Mouse (Mus musculus) WW6 (cell line): Measurements from ENCODE around the gene Ngef.

Source experiments
- DNase-seq: peaks from one replicate; pipeline ENCODE4 v3.0.0-alpha.2; 2013; ENCODE audit warnings: low read depth, low spot score

Ngef gene

GRCm38 (mm10) chr1:87573800-87574215 is at the start of gene Ngef:
TSS of gene Ngef (minus strand) at chr1:87573870.
- no peak for DNase-seq

GRCm38 (mm10) chr1:87621858-87622279 is 48.2 kb upstream of the Ngef start:
- DNase-seq = no peak

- no peak for DNase-seq
Observed at GRCm38 (mm10) chr1:87621146-87621857, 47.6 kb upstream of the Ngef start.

GRCm38 (mm10) chr1:87620693-87621092 is 47.0 kb upstream of the Ngef start:
- no peak for DNase-seq

- DNase-seq = no peak
Observed at GRCm38 (mm10) chr1:87620211-87620668, 46.6 kb upstream of the Ngef start, which contains the start of gene Inpp5d. TSS of gene Inpp5d (plus strand) at chr1:87620312.

- no peak for DNase-seq
Observed at GRCm38 (mm10) chr1:87614576-87615295, 41.1 kb upstream of the Ngef start.

GRCm38 (mm10) chr1:87608416-87609046 is 34.9 kb upstream of the Ngef start:
- DNase-seq = no peak

- no peak for DNase-seq
Observed at GRCm38 (mm10) chr1:87607385-87608091, 33.9 kb upstream of the Ngef start.

- no peak for DNase-seq
Observed at GRCm38 (mm10) chr1:87605296-87605695, 31.6 kb upstream of the Ngef start.

- no peak for DNase-seq
Observed at GRCm38 (mm10) chr1:87603389-87603788, 29.7 kb upstream of the Ngef start.

GRCm38 (mm10) chr1:87601801-87602200 is 28.1 kb upstream of the Ngef start:
- no peak for DNase-seq

GRCm38 (mm10) chr1:87600533-87600932 is 26.9 kb upstream of the Ngef start:
- no peak for DNase-seq

- DNase-seq = no peak
Observed at GRCm38 (mm10) chr1:87594671-87595070, 21.0 kb upstream of the Ngef start.

GRCm38 (mm10) chr1:87594261-87594660 is 20.6 kb upstream of the Ngef start:
- no peak for DNase-seq

GRCm38 (mm10) chr1:87589980-87590379 is 16.3 kb upstream of the Ngef start:
- no peak for DNase-seq

GRCm38 (mm10) chr1:87589162-87589561 is 15.5 kb upstream of the Ngef start:
- no peak for DNase-seq

GRCm38 (mm10) chr1:87580824-87581223 is 7.2 kb upstream of the Ngef start:
- DNase-seq = no peak

GRCm38 (mm10) chr1:87578965-87579364 is 5.3 kb upstream of the Ngef start:
- no peak for DNase-seq

GRCm38 (mm10) chr1:87574785-87575184 is 1.1 kb upstream of the Ngef start:
- no peak for DNase-seq

- no peak for DNase-seq
Observed at GRCm38 (mm10) chr1:87574353-87574752, 683 bp upstream of the Ngef start.

- no peak for DNase-seq
Observed at GRCm38 (mm10) chr1:87573261-87573660, 409 bp downstream of the Ngef start.

- peak; percentile 24 for DNase-seq
Observed at GRCm38 (mm10) chr1:87568398-87568797, 5.3 kb downstream of the Ngef start.
